Mouse (Mus musculus) MEL (cell line): ENCODE results near the gene Sumf1. TPM values are rescaled to one million over a fixed set of nuclear protein-coding genes. Genes with fewer than 3 reads are reported as not detected.
A peak's percentile ranks its signal among the peaks of the same experiment; 100 is the strongest.

Experiments used
- DNase-seq: peaks from one replicate; pipeline ENCODE4 v3.0.0; 2011; ENCODE audit warnings: low read depth, low spot score
- H3K27ac ChIP-seq: 2 replicates; pipeline ENCODE4 v1.5.1; 2012; ENCODE audit warnings: low read depth, mild to moderate bottlenecking, control low read depth, low read length, moderate library complexity; ENCODE audit not compliant: control insufficient read depth
- H3K27me3 ChIP-seq, 2 experiments: fragments of 150-350 bp in 1 of 2; sonication (generic) in 1 of 2; 2 replicates each; pipeline ENCODE4 v1.6.1; 2012; ENCODE audit warnings: low read length in 2 of 2, mild to moderate bottlenecking in 2 of 2, improper control_type of control experiment in 1 of 2, moderate library complexity in 1 of 2; ENCODE audit not compliant: insufficient read depth in 2 of 2, control insufficient read depth in 1 of 2
- H3K36me3 ChIP-seq, 2 experiments: 2 replicates each; pipeline ENCODE4 v1.6.1; 2012 to 2014; ENCODE audit warnings: low read length in 2 of 2, improper control_type of control experiment in 1 of 2, inconsistent platforms in 1 of 2, mild to moderate bottlenecking in 1 of 2; ENCODE audit not compliant: insufficient read depth in 2 of 2, control insufficient read depth in 1 of 2
- H3K4me1 ChIP-seq, 2 experiments: fragments of 150-350 bp in 1 of 2; sonication (generic) in 1 of 2; 2 replicates each; pipeline ENCODE4 v1.6.1; 2012; ENCODE audit warnings: low read length in 2 of 2, improper control_type of control experiment in 1 of 2, mild to moderate bottlenecking in 1 of 2; ENCODE audit not compliant: insufficient read depth in 2 of 2, control insufficient read depth in 1 of 2
- H3K4me3 ChIP-seq, 2 experiments: fragments of 150-350 bp in 1 of 2; sonication (generic) in 1 of 2; 2 replicates each; pipeline ENCODE4 v1.5.1; 2012; ENCODE audit warnings: low read depth in 2 of 2, low read length in 2 of 2, mild to moderate bottlenecking in 2 of 2, moderate library complexity in 2 of 2, control low read depth in 1 of 2, improper control_type of control experiment in 1 of 2; ENCODE audit not compliant: control insufficient read depth in 1 of 2, insufficient read depth in 1 of 2
- H3K79me2 ChIP-seq: 2 replicates; pipeline ENCODE4 v1.6.1; 2012; ENCODE audit warnings: mild to moderate bottlenecking, low read length, moderate library complexity; ENCODE audit not compliant: control insufficient read depth, poor library complexity, insufficient read depth
- H3K9ac ChIP-seq: 2 replicates; pipeline ENCODE4 v1.6.1; 2012; ENCODE audit warnings: low read depth, mild to moderate bottlenecking, control low read depth, low read length, moderate library complexity; ENCODE audit not compliant: control insufficient read depth, poor library complexity, severe bottlenecking
- H3K9me3 ChIP-seq: fragments of 150-350 bp; sonication (generic); replicated peaks from 2 replicates; pipeline ENCODE4 v1.6.1; 2012; ENCODE audit warnings: mild to moderate bottlenecking, low read length, improper control_type of control experiment, moderate library complexity; ENCODE audit not compliant: insufficient read depth
- CHD1 ChIP-seq: IDR thresholded peaks from 2 replicates; pipeline ENCODE4 v1.6.1; 2012; ENCODE audit warnings: low read depth, mild to moderate bottlenecking, inconsistent platforms, low read length, improper control_type of control experiment
- CHD2 ChIP-seq: IDR thresholded peaks from 2 replicates; pipeline ENCODE4 v1.6.1; 2011; ENCODE audit warnings: low read length, improper control_type of control experiment
- CTCF ChIP-seq, 3 experiments: IDR thresholded peaks in 2 of 3; conservative IDR thresholded peaks in 1 of 3; 2 replicates each; pipeline ENCODE4 v1.5.1; 2011 to 2012; ENCODE audit warnings: low read length in 3 of 3, low read depth in 2 of 3, mild to moderate bottlenecking in 2 of 3, improper control_type of control experiment in 1 of 3, inconsistent platforms in 1 of 3, mixed read lengths in 1 of 3, moderate library complexity in 1 of 3; ENCODE audit not compliant: control insufficient read depth in 1 of 3, insufficient read depth in 1 of 3, poor library complexity in 1 of 3, severe bottlenecking in 1 of 3
- GABPA ChIP-seq: IDR thresholded peaks from 2 replicates; pipeline ENCODE4 v1.6.1; 2012; ENCODE audit warnings: low read depth, mild to moderate bottlenecking, inconsistent platforms, low read length, improper control_type of control experiment, moderate library complexity
- GATA1 ChIP-seq: IDR thresholded peaks from 2 replicates; pipeline ENCODE4 v1.6.1; 2011; ENCODE audit warnings: low read depth, low read length, improper control_type of control experiment
- HCFC1 ChIP-seq: IDR thresholded peaks from 2 replicates; pipeline ENCODE4 v1.6.1; 2012; ENCODE audit warnings: low read depth, mild to moderate bottlenecking, inconsistent platforms, low read length, improper control_type of control experiment, moderate library complexity
- KAT2A ChIP-seq: conservative IDR thresholded peaks from 2 replicates; pipeline ENCODE4 v1.6.1; 2012; ENCODE audit warnings: low read depth, low read length, improper control_type of control experiment, inconsistent platforms
- MAX ChIP-seq: IDR thresholded peaks from 2 replicates; pipeline ENCODE4 v1.6.1; 2011; ENCODE audit warnings: low read length, improper control_type of control experiment
- MEF2A ChIP-seq: IDR thresholded peaks from 2 replicates; pipeline ENCODE4 v1.6.1; 2014; ENCODE audit warnings: low read depth, mild to moderate bottlenecking, inconsistent platforms, low read length, improper control_type of control experiment; ENCODE audit not compliant: poor library complexity, insufficient replicate concordance, severe bottlenecking; ENCODE audit errors: extremely low read depth
- MXI1 ChIP-seq: IDR thresholded peaks from 2 replicates; pipeline ENCODE4 v1.6.1; 2011; ENCODE audit warnings: mild to moderate bottlenecking, low read depth, low read length, improper control_type of control experiment
- MYB ChIP-seq: IDR thresholded peaks from 2 replicates; pipeline ENCODE4 v1.6.1; 2011; ENCODE audit warnings: mild to moderate bottlenecking, low read depth, low read length, improper control_type of control experiment
- MYC ChIP-seq: IDR thresholded peaks from 2 replicates; pipeline ENCODE4 v1.6.1; 2011; ENCODE audit warnings: low read depth, mild to moderate bottlenecking, low read length, improper control_type of control experiment, moderate library complexity
- NRF1 ChIP-seq: IDR thresholded peaks from 2 replicates; pipeline ENCODE4 v1.6.1; 2014; ENCODE audit warnings: low read depth, mild to moderate bottlenecking, inconsistent platforms, low read length, improper control_type of control experiment, moderate library complexity; ENCODE audit not compliant: poor library complexity, insufficient read depth, severe bottlenecking
- POLR2A ChIP-seq, 2 experiments: IDR thresholded peaks; 2 replicates each; pipeline ENCODE4 v1.6.1; 2011 to 2012; ENCODE audit warnings: low read length in 2 of 2, mild to moderate bottlenecking in 2 of 2, control low read depth in 1 of 2, improper control_type of control experiment in 1 of 2, low read depth in 1 of 2, moderate library complexity in 1 of 2; ENCODE audit not compliant: control insufficient read depth in 1 of 2, insufficient read depth in 1 of 2, poor library complexity in 1 of 2
- POLR2AphosphoS2 ChIP-seq: IDR thresholded peaks from 2 replicates; pipeline ENCODE4 v1.6.1; 2011; ENCODE audit warnings: low read length, improper control_type of control experiment
- RCOR1 ChIP-seq: IDR thresholded peaks from 2 replicates; pipeline ENCODE4 v1.6.1; 2012; ENCODE audit warnings: low read depth, mild to moderate bottlenecking, inconsistent platforms, low read length, improper control_type of control experiment
- SIN3A ChIP-seq: IDR thresholded peaks from 2 replicates; pipeline ENCODE4 v1.6.1; 2012; ENCODE audit warnings: low read length, improper control_type of control experiment, inconsistent platforms
- TAL1 ChIP-seq: IDR thresholded peaks from 2 replicates; pipeline ENCODE4 v1.6.1; 2012; ENCODE audit warnings: mild to moderate bottlenecking, inconsistent platforms, low read length, moderate library complexity, mixed read lengths
- ZKSCAN1 ChIP-seq: IDR thresholded peaks from 2 replicates; pipeline ENCODE4 v1.6.1; 2012; ENCODE audit warnings: low read depth, mild to moderate bottlenecking, inconsistent platforms, low read length, improper control_type of control experiment, moderate library complexity
- ZMIZ1 ChIP-seq: IDR thresholded peaks from 2 replicates; pipeline ENCODE4 v1.6.1; 2012; ENCODE audit warnings: low read depth, mild to moderate bottlenecking, inconsistent platforms, low read length, improper control_type of control experiment, moderate library complexity
- polyA plus RNA-seq, 2 experiments: library from polyadenylated mRNA; stranded (reverse) in 1 of 2; unstranded in 1 of 2; fragments of >175 nt in 1 of 2; fragments of >200 nt in 1 of 2; gene quantifications; 2 replicates each; pipeline versions ENCODE4 v1.2.1 to v1.2.4; 2012; ENCODE audit warnings: low replicate concordance in 2 of 2, low read depth in 1 of 2; ENCODE audit not compliant: insufficient read length in 2 of 2, insufficient read depth in 1 of 2, missing spikeins in 1 of 2
- total RNA-seq: library from RNA; depleted of rRNA; stranded (reverse); fragments of 300-350 nt; gene quantifications from 2 replicates; pipeline ENCODE4 v1.2.3, GENCODE M21; 2012

Sumf1 gene
- total and polyA plus RNA-seq, 3 experiments = 9.4 to 11.2 TPM; not detected in 1

DNA sequence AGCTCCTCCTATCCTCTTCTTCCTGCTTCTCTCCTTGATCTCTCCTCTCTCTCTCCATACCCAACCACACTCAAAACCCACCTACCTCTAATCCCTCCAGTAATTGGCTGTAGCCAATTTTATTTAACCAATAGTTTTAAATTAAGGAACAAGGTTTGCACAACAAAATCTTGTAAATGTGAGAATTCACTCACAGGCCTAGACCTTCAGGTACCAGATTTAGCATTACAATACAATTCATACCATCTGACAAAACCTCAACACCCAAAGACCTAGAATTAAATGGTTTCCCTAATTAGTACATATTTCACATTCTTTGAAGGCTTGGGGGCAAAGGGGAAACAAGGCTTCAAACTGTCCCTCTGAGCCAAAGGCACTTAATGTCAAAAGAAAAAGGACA lies 78.0 kb downstream of the Sumf1 start:
- H3K9ac ChIP-seq = no peak overlapping the region
- no peaks in the 10 kb centered on the region for H3K79me2 ChIP-seq
- H3K36me3 ChIP-seq = peaks cover 0 to 16% of the 10 kb centered on the region in 2 experiments; a peak in 2 of 4 replicates
- no peak overlapping the region for H3K27ac ChIP-seq
- peaks cover 9 to 10% of the 10 kb centered on the region in 2 experiments for H3K4me1 ChIP-seq
- TF ChIP-seq CHD1 = no peak
- TF ChIP-seq MYB = no peak
- no peak for TF ChIP-seq CHD2
- TF ChIP-seq GATA1 = no peak
- no peak for TF ChIP-seq ZKSCAN1
- no peak for TF ChIP-seq ZMIZ1
- no peak for TF ChIP-seq MYC
- DNase-seq = no peak
- H3K4me3 ChIP-seq = no peak overlapping the region
- no peaks in the 10 kb centered on the region for H3K27me3 ChIP-seq
- H3K9me3 ChIP-seq = no peaks in the 10 kb centered on the region

GRCm38 (mm10) chr6:108101936-108102830 lies 83.2 kb downstream of the Sumf1 start:
- Histone ChIP-seq H3K36me3 (peaks cover 0 to 12% of the 10 kb centered on the region in 2 experiments; a peak in 2 of 4 replicates), H3K27me3 (no peaks in the 10 kb centered on the region), H3K4me3 (no peak overlapping the region), H3K9me3 (no peaks in the 10 kb centered on the region), H3K4me1 (peaks cover 9 to 13% of the 10 kb centered on the region in 2 experiments), H3K27ac (no peak overlapping the region), H3K79me2 (no peaks in the 10 kb centered on the region), H3K9ac (no peak overlapping the region)
- DNase-seq = peak; percentile 7
- no peak for TF ChIP-seq POLR2AphosphoS2
- no peak for TF ChIP-seq MEF2A
- no peak for TF ChIP-seq MYC
- TF ChIP-seq GABPA = no peak
- TF ChIP-seq CTCF (IDR thresholded peaks at IDR 0.05 in 2 of 3, conservative IDR thresholded peaks at IDR 0.05 in 1 of 3; ENCODE audit: control insufficient read depth in 1 of 3, insufficient read depth in 1 of 3, low read depth in 2 of 3, low read length in 3 of 3, poor library complexity in 1 of 3, severe bottlenecking in 1 of 3) = no peak
- no peak for TF ChIP-seq ZMIZ1
- no peak for TF ChIP-seq HCFC1
- no peak for TF ChIP-seq POLR2A (IDR thresholded peaks at IDR 0.05; ENCODE audit: control insufficient read depth in 1 of 2, insufficient read depth in 1 of 2, low read depth in 1 of 2, low read length in 2 of 2, poor library complexity in 1 of 2)
- no peak for TF ChIP-seq TAL1
- no peak for TF ChIP-seq NRF1
- no peak for TF ChIP-seq CHD2
- TF ChIP-seq RCOR1 = no peak
- no peak for TF ChIP-seq SIN3A
- TF ChIP-seq ZKSCAN1 = no peak
- TF ChIP-seq CHD1 = no peak
- TF ChIP-seq MXI1 = no peak
- TF ChIP-seq MAX = no peak
- TF ChIP-seq KAT2A = no peak
